Mouse (Mus musculus) hindbrain, embryonic 11.5 days (tissue): ENCODE measurements at regions not wholly inside any gene's neighbourhood (a gene's known extent, or its start where the extent isn't known, plus 50 kb on each side); places are given as distances from the start of the nearest gene placed in this dataset.

Source experiments
- ATAC-seq: fragments of 200-750 bp; cut with Nextera tagmentation; 2 replicates; pipeline ENCODE4 v1.8.0; 2017; ENCODE audit warnings: mild to moderate bottlenecking, moderate TSS enrichment, moderate library complexity; ENCODE audit not compliant: low FRiP score
- DNase-seq: peaks from one replicate; pipeline ENCODE4 v3.0.0-alpha.2; 2015; ENCODE audit warnings: low spot score
- H3K27ac ChIP-seq: fragments of 300-500 bp; sonication (generic); 2 replicates; pipeline ENCODE4 v1.5.1; 2014; ENCODE audit warnings: mild to moderate bottlenecking, low read depth, low read length
- H3K27me3 ChIP-seq: fragments of 300-500 bp; sonication (generic); 2 replicates; pipeline ENCODE4 v1.6.1; 2014; ENCODE audit warnings: mild to moderate bottlenecking, low read length, moderate library complexity, mixed read lengths; ENCODE audit not compliant: control insufficient read depth, insufficient read depth
- H3K36me3 ChIP-seq: fragments of 300-500 bp; sonication (generic); 2 replicates; pipeline ENCODE4 v1.6.1; 2014; ENCODE audit warnings: mild to moderate bottlenecking, low read length, moderate library complexity, mixed read lengths; ENCODE audit not compliant: control insufficient read depth, insufficient read depth
- H3K4me1 ChIP-seq: fragments of 300-500 bp; sonication (generic); replicated peaks from 2 replicates; pipeline ENCODE4 v1.6.1; 2014; ENCODE audit warnings: low read length, mixed read lengths; ENCODE audit not compliant: control insufficient read depth, insufficient read depth
- H3K4me2 ChIP-seq: fragments of 300-500 bp; sonication (generic); replicated peaks from 2 replicates; pipeline ENCODE4 v1.6.1; 2014; ENCODE audit warnings: mild to moderate bottlenecking, low read depth, low read length
- H3K4me3 ChIP-seq: fragments of 300-500 bp; sonication (generic); 2 replicates; pipeline ENCODE4 v1.5.1; 2014; ENCODE audit warnings: low read depth, low read length
- H3K9ac ChIP-seq: fragments of 300-500 bp; sonication (generic); 2 replicates; pipeline ENCODE4 v1.6.1; 2014; ENCODE audit warnings: low read depth, low read length
- H3K9me3 ChIP-seq: fragments of 300-500 bp; sonication (generic); 2 replicates; pipeline ENCODE4 v1.6.1; 2016; ENCODE audit warnings: low read length; ENCODE audit not compliant: control insufficient read depth
- WGBS: fragments of 180-500 bp; shearing (Covaris S2); extraction: QIAGEN DNeasy Blood & Tissue Kit; methylation state at CpG from one replicate; pipeline ENCODE4 v1.1.7; 2014; 5-methylcytosine and 5-hydroxymethylcytosine counted together

- Histone ChIP-seq H3K9me3 (no peaks in the 10 kb centered on the region), H3K4me2 (no peak overlapping the region), H3K4me3 (no peak overlapping the region), H3K4me1 (no peaks in the 10 kb centered on the region), H3K9ac (no peak overlapping the region), H3K27ac (no peak overlapping the region), H3K36me3 (no peaks in the 10 kb centered on the region), H3K27me3 (no peaks in the 10 kb centered on the region)
- DNase-seq (no peak), ATAC-seq (no peak)
- WGBS, result 79% methylated on average over 1 of the region's 1 CpGs
Observed at GRCm38 (mm10) chr3:29831346-29831745, 716.5 kb downstream of the Mecom start.

GRCm38 (mm10) chr3:29822622-29823370 is 725.0 kb downstream of the Mecom start:
- no peak overlapping the region for H3K27ac ChIP-seq
- DNase-seq, result no peak
- 88% methylated on average over 10 of the region's 10 CpGs for WGBS

GRCm38 (mm10) chr3:29816964-29817363 is 730.8 kb downstream of the Mecom start:
- 93% methylated on average over 4 of the region's 4 CpGs for WGBS
- Histone ChIP-seq H3K27ac (no peak overlapping the region), H3K27me3 (no peaks in the 10 kb centered on the region), H3K4me2 (no peak overlapping the region), H3K36me3 (no peaks in the 10 kb centered on the region), H3K4me3 (no peak overlapping the region), H3K4me1 (no peaks in the 10 kb centered on the region), H3K9me3 (no peaks in the 10 kb centered on the region), H3K9ac (no peak overlapping the region)
- no peak for ATAC-seq
- no peak for DNase-seq

More at GRCm38 (mm10) chr3:29822622-29823370, 725.0 kb downstream of the Mecom start:
- Histone ChIP-seq H3K9ac (no peak overlapping the region), H3K9me3 (no peaks in the 10 kb centered on the region), H3K4me1 (no peaks in the 10 kb centered on the region), H3K27me3 (no peaks in the 10 kb centered on the region), H3K4me3 (no peak overlapping the region), H3K36me3 (no peaks in the 10 kb centered on the region), H3K4me2 (no peak overlapping the region)
- ATAC-seq, result no peak

- WGBS, result 65% methylated on average over 7 of the region's 7 CpGs
- no peak overlapping the region for H3K27ac ChIP-seq
- H3K4me3 ChIP-seq, result no peak overlapping the region
- H3K9ac ChIP-seq, result no peak overlapping the region
- H3K27me3 ChIP-seq, result no peaks in the 10 kb centered on the region
- DNase-seq, result no peak
- no peaks in the 10 kb centered on the region for H3K9me3 ChIP-seq
- no peaks in the 10 kb centered on the region for H3K4me1 ChIP-seq
- H3K4me2 ChIP-seq, result no peak overlapping the region
- ATAC-seq, result no peak
- no peaks in the 10 kb centered on the region for H3K36me3 ChIP-seq
Observed at GRCm38 (mm10) chr3:29813276-29813675, 731.5 kb downstream of the Egfem1 start.

- Histone ChIP-seq H3K27me3 (no peaks in the 10 kb centered on the region), H3K27ac (no peak overlapping the region), H3K9ac (no peak overlapping the region), H3K4me1 (no peaks in the 10 kb centered on the region), H3K9me3 (no peaks in the 10 kb centered on the region), H3K4me2 (no peak overlapping the region), H3K4me3 (no peak overlapping the region), H3K36me3 (no peaks in the 10 kb centered on the region)
- ATAC-seq, result peak; percentile 19; the same call in 1 of the 2 replicates
- WGBS, result 52% methylated on average over 14 of the region's 14 CpGs
- peak; percentile 76 for DNase-seq
Observed at GRCm38 (mm10) chr3:29812480-29813240, 730.8 kb downstream of the Egfem1 start.

- no peaks in the 10 kb centered on the region for H3K4me1 ChIP-seq
- 93% methylated on average over 2 of the region's 2 CpGs for WGBS
Observed at GRCm38 (mm10) chr3:29806046-29806445, 724.2 kb downstream of the Egfem1 start.

GRCm38 (mm10) chr3:29803456-29803855 is 721.6 kb downstream of the Egfem1 start:
- Histone ChIP-seq H3K27ac (no peak overlapping the region), H3K4me2 (no peak overlapping the region), H3K4me3 (no peak overlapping the region), H3K27me3 (no peaks in the 10 kb centered on the region), H3K4me1 (no peaks in the 10 kb centered on the region), H3K9ac (no peak overlapping the region), H3K9me3 (no peaks in the 10 kb centered on the region), H3K36me3 (no peaks in the 10 kb centered on the region)
- no peak for DNase-seq
- ATAC-seq, result no peak
- 49% methylated on average over 5 of the region's 5 CpGs for WGBS

More at GRCm38 (mm10) chr3:29806046-29806445, 724.2 kb downstream of the Egfem1 start:
- Histone ChIP-seq H3K27me3 (no peaks in the 10 kb centered on the region), H3K4me3 (no peak overlapping the region), H3K9me3 (no peaks in the 10 kb centered on the region), H3K4me2 (no peak overlapping the region), H3K36me3 (no peaks in the 10 kb centered on the region), H3K27ac (no peak overlapping the region), H3K9ac (no peak overlapping the region)
- ATAC-seq (no peak), DNase-seq (no peak)

GRCm38 (mm10) chr3:29801081-29801480 is 719.3 kb downstream of the Egfem1 start:
- H3K4me3 ChIP-seq, result no peak overlapping the region
- H3K4me1 ChIP-seq, result no peaks in the 10 kb centered on the region
- H3K27ac ChIP-seq, result no peak overlapping the region
- ATAC-seq (no peak), DNase-seq (no peak)
- H3K36me3 ChIP-seq, result no peaks in the 10 kb centered on the region
- H3K27me3 ChIP-seq, result no peaks in the 10 kb centered on the region
- no peak overlapping the region for H3K9ac ChIP-seq
- H3K4me2 ChIP-seq, result no peak overlapping the region
- WGBS, result 84% methylated on average over 3 of the region's 3 CpGs
- H3K9me3 ChIP-seq, result no peaks in the 10 kb centered on the region

- Histone ChIP-seq H3K9me3 (no peaks in the 10 kb centered on the region), H3K4me2 (no peak overlapping the region), H3K36me3 (no peaks in the 10 kb centered on the region), H3K4me1 (no peaks in the 10 kb centered on the region), H3K27ac (no peak overlapping the region), H3K4me3 (no peak overlapping the region), H3K9ac (no peak overlapping the region), H3K27me3 (no peaks in the 10 kb centered on the region)
- DNase-seq (no peak), ATAC-seq (no peak)
- 79% methylated on average over 3 of the region's 3 CpGs for WGBS
Observed at GRCm38 (mm10) chr3:29774365-29774764, 692.5 kb downstream of the Egfem1 start.
